Comparison of ENCODE assay signal across 26 mouse cellular contexts in the genomic region with DNA sequence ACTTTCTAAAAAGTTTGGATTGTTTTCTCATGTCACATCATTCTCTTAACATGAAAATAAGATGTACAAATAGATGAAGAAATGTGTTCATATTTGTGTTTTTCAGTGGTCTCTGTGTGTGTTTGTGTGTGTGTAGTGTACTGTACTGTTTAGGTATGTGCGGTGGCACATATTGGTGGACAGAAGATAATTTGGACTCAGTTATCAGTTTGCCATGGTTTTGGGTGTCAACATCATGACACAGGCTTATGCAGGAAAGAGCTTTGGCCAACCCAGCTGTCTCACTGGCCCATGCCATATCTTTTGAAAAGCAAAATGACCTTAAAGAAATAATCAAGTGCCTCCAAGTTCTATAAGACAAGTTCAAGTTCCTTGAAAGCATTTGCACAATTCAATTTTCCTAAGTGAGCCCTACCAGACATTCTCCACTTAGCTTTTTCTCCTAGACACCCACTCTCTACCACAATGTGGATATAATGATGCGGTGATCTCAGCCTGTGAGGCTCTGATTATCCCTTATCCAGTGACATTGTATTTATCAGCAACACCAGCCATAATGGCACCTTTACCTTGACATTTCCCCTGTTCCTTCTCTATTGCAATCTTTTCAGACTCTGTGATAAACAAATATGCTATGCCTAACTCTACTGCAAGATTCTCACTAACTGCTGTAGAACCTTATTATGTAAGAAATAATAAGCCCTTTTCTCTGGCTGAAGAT. TPM values are rescaled to one million over a fixed set of nuclear protein-coding genes. Genes with fewer than 3 reads are reported as not detected.
DNase-seq lines count a peak whose midpoint lies in the region; ATAC-seq and TF ChIP-seq lines count a peak whose summit lies in the region.
"Had no signal": no experiment of that assay in that cellular context is flagged by ENCODE, and none has a peak within 500 bp of the region (broad histone marks: within the 10 kb centered on the region; RNA-seq: fewer than 3 reads in every experiment).

No protein-coding gene starts in this region.

- no peak overlapping the region for H3K27ac ChIP-seq in MEL (ENCODE audit: control insufficient read depth, low read depth, low read length)
- H3K27ac ChIP-seq in liver, embryonic 15.5 days (replicated peaks): no peak overlapping the region
- H3K27ac ChIP-seq: forebrain, embryonic 10.5 days; forebrain, embryonic 13.5 days; heart, embryonic 15.5 days; hindbrain, embryonic 10.5 days; hindbrain, embryonic 13.5 days had no signal

- H3K4me1 ChIP-seq in MEL (ENCODE audit: control insufficient read depth in 1 of 2, insufficient read depth in 2 of 2, low read length in 2 of 2): peaks cover 11% of the 10 kb centered on the region in 2 experiments
- H3K4me1 ChIP-seq in liver, embryonic 15.5 days (replicated peaks): peaks cover 21% of the 10 kb centered on the region
- H3K4me1 ChIP-seq: forebrain, embryonic 10.5 days; forebrain, embryonic 13.5 days; heart, embryonic 12.5 days; heart, embryonic 15.5 days; hindbrain, embryonic 10.5 days; hindbrain, embryonic 13.5 days had no signal

- H3K79me2 ChIP-seq in MEL (ENCODE audit: control insufficient read depth, insufficient read depth, low read length, poor library complexity): no peaks in the 10 kb centered on the region

- peak; percentile 73 for ATAC-seq in liver, embryonic 15.5 days (ENCODE audit: insufficient read depth)
- ATAC-seq: forebrain, embryonic 13.5 days; forebrain, embryonic 16.5 days; hindbrain, embryonic 16.5 days; Patski had no signal

- H3K9ac ChIP-seq in MEL (ENCODE audit: control insufficient read depth, low read depth, low read length, poor library complexity, severe bottlenecking): no peak overlapping the region
- H3K9ac ChIP-seq in liver, embryonic 15.5 days: no peak overlapping the region
- H3K9ac ChIP-seq: forebrain, embryonic 13.5 days; heart, embryonic 12.5 days; heart, embryonic 15.5 days; hindbrain, embryonic 13.5 days had no signal

- peaks cover 0 to 23% of the 10 kb centered on the region in 2 experiments; a peak in 2 of 4 replicates for H3K36me3 ChIP-seq in MEL (ENCODE audit: control insufficient read depth in 1 of 2, insufficient read depth in 2 of 2, low read length in 2 of 2)
- H3K36me3 ChIP-seq in liver, embryonic 15.5 days (replicated peaks): no peaks in the 10 kb centered on the region
- H3K36me3 ChIP-seq: forebrain, embryonic 10.5 days; heart, embryonic 12.5 days; heart, embryonic 15.5 days; hindbrain, embryonic 10.5 days; hindbrain, embryonic 13.5 days had no signal

- 30% methylated on average over 2 of the region's 2 CpGs for WGBS in liver, embryonic 15.5 days (ENCODE audit: insufficient replicate concordance)

- TF ChIP-seq POLR2A in MEL (IDR thresholded peaks at IDR 0.05; ENCODE audit: control insufficient read depth in 1 of 2, insufficient read depth in 1 of 2, low read depth in 1 of 2, low read length in 2 of 2, poor library complexity in 1 of 2): no peak

- H3K9me3 ChIP-seq in MEL (replicated peaks; ENCODE audit: insufficient read depth, low read length): no peaks in the 10 kb centered on the region
- H3K9me3 ChIP-seq in liver, embryonic 15.5 days (replicated peaks): no peaks in the 10 kb centered on the region
- H3K9me3 ChIP-seq: forebrain, embryonic 10.5 days; forebrain, embryonic 13.5 days; heart, embryonic 12.5 days; heart, embryonic 15.5 days; hindbrain, embryonic 10.5 days; hindbrain, embryonic 13.5 days had no signal

- no peak for TF ChIP-seq RAD21 in MEL (IDR thresholded peaks at IDR 0.05; ENCODE audit: low read depth, low read length)

- peak; percentile 23 for DNase-seq in heart, adult 11 months
- DNase-seq in heart, adult 9 months (ENCODE audit: low spot score in 2 of 2): no peak
- peak; percentile 29 for DNase-seq in MEL (ENCODE audit: low read depth, low spot score)
- no peak for DNase-seq in embryo, embryonic 11 days
- DNase-seq in right cerebral cortex, postnatal 36 days (ENCODE audit: low spot score in 2 of 2): no peak
- DNase-seq: adrenal gland, adult 2 months; adrenal gland, postnatal 14 days; cerebellum, adult 11 months; cerebellum, adult 2 months; cerebellum, postnatal 10 days; cerebellum, postnatal 36 days; gastrocnemius, postnatal 10 days; gastrocnemius, postnatal 36 days; heart, postnatal 10 days; heart, postnatal 36 days had no signal

- no peak overlapping the region for H3K4me2 ChIP-seq in liver, embryonic 15.5 days
- H3K4me2 ChIP-seq: forebrain, embryonic 13.5 days; heart, embryonic 12.5 days; heart, embryonic 15.5 days; hindbrain, embryonic 13.5 days had no signal

- no peaks in the 10 kb centered on the region for H3K27me3 ChIP-seq in MEL (ENCODE audit: control insufficient read depth in 1 of 2, insufficient read depth in 2 of 2, low read length in 2 of 2)
- H3K27me3 ChIP-seq in liver, embryonic 15.5 days: no peaks in the 10 kb centered on the region
- H3K27me3 ChIP-seq: heart, embryonic 12.5 days; heart, embryonic 15.5 days; hindbrain, embryonic 13.5 days had no signal

- H3K4me3 ChIP-seq in MEL (ENCODE audit: control insufficient read depth in 1 of 2, insufficient read depth in 1 of 2, low read depth in 2 of 2, low read length in 2 of 2): no peak overlapping the region
- H3K4me3 ChIP-seq in liver, embryonic 15.5 days (replicated peaks): no peak overlapping the region
- H3K4me3 ChIP-seq: forebrain, embryonic 10.5 days; forebrain, embryonic 13.5 days; heart, embryonic 12.5 days; heart, embryonic 15.5 days; hindbrain, embryonic 10.5 days; hindbrain, embryonic 13.5 days had no signal

- TF ChIP-seq CTCF in MEL (IDR thresholded peaks at IDR 0.05 in 2 of 3, conservative IDR thresholded peaks at IDR 0.05 in 1 of 3; ENCODE audit: control insufficient read depth in 1 of 3, insufficient read depth in 1 of 3, low read depth in 2 of 3, low read length in 3 of 3, poor library complexity in 1 of 3, severe bottlenecking in 1 of 3): no peak

- peak; percentile 50 to 84 for TF ChIP-seq EP300 in MEL (IDR thresholded peaks at IDR 0.05; ENCODE audit: low read depth in 1 of 2, low read length in 2 of 2)

TF ChIP-seq in MEL, 35 proteins besides CTCF, POLR2A, EP300 and RAD21:
- TF ChIP-seq ELF1 (IDR thresholded peaks at IDR 0.05; ENCODE audit: low read depth, low read length) (no peak), RCOR1 (IDR thresholded peaks at IDR 0.05; ENCODE audit: low read depth, low read length) (peak; percentile 58; the same call in 1 of the 2 replicates), MAX (IDR thresholded peaks at IDR 0.05; ENCODE audit: low read length) (no peak), UBTF (IDR thresholded peaks at IDR 0.05; ENCODE audit: borderline replicate concordance, insufficient read depth, low read depth, low read length) (no peak), MYB (IDR thresholded peaks at IDR 0.05; ENCODE audit: low read depth, low read length) (no peak), GATA1 (IDR thresholded peaks at IDR 0.05; ENCODE audit: low read depth, low read length) (peak; percentile 76), TCF12 (IDR thresholded peaks at IDR 0.05; ENCODE audit: low read depth, low read length) (peak; percentile 87), KAT2A (conservative IDR thresholded peaks at IDR 0.05; ENCODE audit: low read depth, low read length) (no peak)

RNA-seq across cellular contexts. Expression of a gene that starts 21.4 kb away (rescaled TPM):
- 1.5 and 4.0 TPM in 2 replicates for total RNA-seq in MEL (2012; rRNA removed)
- polyA plus RNA-seq in MEL (2012; ENCODE audit: insufficient read depth in 1 of 2, insufficient read length in 2 of 2, low read depth in 1 of 2, low replicate concordance in 2 of 2, missing spikeins in 1 of 2): 1 to 10 TPM in 1 of 2 experiments, not detected in 1; 2.8 TPM
- 5.4 and 6.0 TPM in 2 replicates for polyA plus RNA-seq in liver, embryonic 15.5 days (2015; fragmentation: Nextera tagmentation; extraction: Ambion mirVana)
- total RNA-seq: ES-E14 had no signal
- polyA plus RNA-seq: Patski had no signal

Comparison
In these comparisons a context has a peak if more than half of its experiments do, and no peak if none do; other contexts are left out.
1. DNase-seq: peak in heart, adult 11 months (single experiment) and MEL (single experiment); none in heart, adult 9 months (0 of 2), embryo, embryonic 11 days (single experiment) and right cerebral cortex, postnatal 36 days (0 of 2).